Mouse (Mus musculus) CH12.LX (cell line): ENCODE results near the gene Cfap161. TPM values are rescaled to one million over a fixed set of nuclear protein-coding genes. Genes with fewer than 3 reads are reported as not detected.

ENCODE experiments used
- DNase-seq: peaks from one replicate; pipeline ENCODE4 v3.0.0-alpha.2; 2013; ENCODE audit errors: extremely low read depth
- H3K27ac ChIP-seq: 2 replicates; pipeline ENCODE4 v1.5.1; 2012; ENCODE audit warnings: low read depth, mild to moderate bottlenecking, control low read depth, moderate library complexity; ENCODE audit not compliant: insufficient read depth
- H3K27me3 ChIP-seq: replicated peaks from 2 replicates; pipeline ENCODE3; 2012; ENCODE audit warnings: inconsistent platforms
- H3K36me3 ChIP-seq, 2 experiments: replicated peaks in 1 of 2; 2 replicates each; pipeline versions ENCODE3 to v1.6.1; 2012; ENCODE audit warnings: inconsistent platforms in 1 of 2, low read length in 1 of 2, mild to moderate bottlenecking in 1 of 2, mixed read lengths in 1 of 2, moderate library complexity in 1 of 2; ENCODE audit not compliant: control insufficient read depth in 1 of 2, insufficient read depth in 1 of 2
- H3K4me1 ChIP-seq, 2 experiments: 2 replicates each; pipeline ENCODE4 v1.6.1; 2012; ENCODE audit warnings: inconsistent platforms in 1 of 2, moderate library complexity in 1 of 2; ENCODE audit not compliant: insufficient read depth in 2 of 2, control insufficient read depth in 1 of 2
- H3K4me2 ChIP-seq: 2 replicates; pipeline ENCODE4 v1.6.1; 2012; ENCODE audit warnings: low read depth, mild to moderate bottlenecking, control low read depth; ENCODE audit not compliant: poor library complexity, insufficient read depth, severe bottlenecking
- H3K4me3 ChIP-seq, 3 experiments: fragments of 150-350 bp in 1 of 3; sonication (generic) in 1 of 3; replicated peaks in 1 of 3; 2 replicates each; pipeline versions ENCODE3 to v1.5.1; 2011 to 2012; ENCODE audit warnings: low read depth in 2 of 3, low read length in 2 of 3, mild to moderate bottlenecking in 2 of 3, moderate library complexity in 2 of 3, control low read depth in 1 of 3, improper control_type of control experiment in 1 of 3, inconsistent platforms in 1 of 3, mixed read lengths in 1 of 3; ENCODE audit not compliant: poor library complexity in 1 of 3
- H3K79me2 ChIP-seq: replicated peaks from 2 replicates; pipeline ENCODE4 v1.6.1; 2012; ENCODE audit warnings: mild to moderate bottlenecking, moderate library complexity; ENCODE audit not compliant: control insufficient read depth, poor library complexity, insufficient read depth, severe bottlenecking; ENCODE audit errors: extremely low read depth
- H3K9ac ChIP-seq: 2 replicates; pipeline ENCODE4 v1.6.1; 2012; ENCODE audit warnings: low read depth, mild to moderate bottlenecking, control low read depth, moderate library complexity; ENCODE audit not compliant: insufficient read depth
- H3K9me3 ChIP-seq: replicated peaks from 2 replicates; pipeline ENCODE3; 2012; ENCODE audit warnings: low read length, inconsistent platforms, mixed read lengths
- CHD1 ChIP-seq: IDR thresholded peaks from 2 replicates; pipeline ENCODE4 v1.6.1; 2012; ENCODE audit warnings: low read depth, low read length, improper control_type of control experiment, inconsistent platforms
- CHD2 ChIP-seq: IDR thresholded peaks from 2 replicates; pipeline ENCODE4 v1.6.1; 2011; ENCODE audit warnings: low read length, improper control_type of control experiment
- CTCF ChIP-seq, 2 experiments: IDR thresholded peaks in 1 of 2; conservative IDR thresholded peaks in 1 of 2; 2 replicates each; pipeline ENCODE4 v1.5.1; 2011 to 2012; ENCODE audit warnings: low read depth in 2 of 2, low read length in 2 of 2, improper control_type of control experiment in 1 of 2, inconsistent platforms in 1 of 2, mild to moderate bottlenecking in 1 of 2, moderate library complexity in 1 of 2
- E2F4 ChIP-seq: IDR thresholded peaks from 2 replicates; pipeline ENCODE4 v1.6.1; 2011; ENCODE audit warnings: low read depth, low read length, improper control_type of control experiment; ENCODE audit not compliant: insufficient replicate concordance
- ELF1 ChIP-seq: IDR thresholded peaks from 2 replicates; pipeline ENCODE4 v1.6.1; 2014; ENCODE audit warnings: low read depth, mild to moderate bottlenecking, inconsistent platforms, low read length, improper control_type of control experiment
- HCFC1 ChIP-seq: IDR thresholded peaks from 2 replicates; pipeline ENCODE4 v1.6.1; 2012; ENCODE audit warnings: low read depth, mild to moderate bottlenecking, inconsistent platforms, low read length, improper control_type of control experiment
- IRF4 ChIP-seq: IDR thresholded peaks from 2 replicates; pipeline ENCODE4 v1.6.1; 2014; ENCODE audit warnings: low read depth, mild to moderate bottlenecking, inconsistent platforms, low read length, improper control_type of control experiment
- JUN ChIP-seq: IDR thresholded peaks from 2 replicates; pipeline ENCODE4 v1.6.1; 2011; ENCODE audit warnings: low read depth, mild to moderate bottlenecking, low read length, improper control_type of control experiment, moderate library complexity; ENCODE audit not compliant: insufficient read depth
- KAT2A ChIP-seq: IDR thresholded peaks from 2 replicates; pipeline ENCODE4 v1.6.1; 2012; ENCODE audit warnings: low read length, improper control_type of control experiment, inconsistent platforms; ENCODE audit not compliant: insufficient replicate concordance
- MAX ChIP-seq: IDR thresholded peaks from 2 replicates; pipeline ENCODE4 v1.6.1; 2011; ENCODE audit warnings: low read length, improper control_type of control experiment
- MAZ ChIP-seq: IDR thresholded peaks from 2 replicates; pipeline ENCODE4 v1.6.1; 2012; ENCODE audit warnings: low read depth, mild to moderate bottlenecking, inconsistent platforms, low read length, improper control_type of control experiment, moderate library complexity
- MXI1 ChIP-seq: IDR thresholded peaks from 2 replicates; pipeline ENCODE4 v1.6.1; 2011; ENCODE audit warnings: mild to moderate bottlenecking, low read depth, low read length, improper control_type of control experiment
- MYC ChIP-seq: IDR thresholded peaks from 2 replicates; pipeline ENCODE4 v1.6.1; 2011; ENCODE audit warnings: low read depth, mild to moderate bottlenecking, improper control_type of control experiment, low read length
- NELFE ChIP-seq: IDR thresholded peaks from 2 replicates; pipeline ENCODE4 v1.6.1; 2011; ENCODE audit warnings: low read depth, low read length, improper control_type of control experiment
- NRF1 ChIP-seq: IDR thresholded peaks from 2 replicates; pipeline ENCODE4 v1.6.1; 2014; ENCODE audit warnings: low read depth, mild to moderate bottlenecking, inconsistent platforms, low read length, improper control_type of control experiment, moderate library complexity
- POLR2A ChIP-seq: IDR thresholded peaks from 2 replicates; pipeline ENCODE4 v1.6.1; 2011; ENCODE audit warnings: low read depth, mild to moderate bottlenecking, improper control_type of control experiment, low read length
- RAD21 ChIP-seq: IDR thresholded peaks from 2 replicates; pipeline ENCODE4 v1.6.1; 2011; ENCODE audit warnings: low read depth, mild to moderate bottlenecking, low read length, improper control_type of control experiment, moderate library complexity
- RCOR1 ChIP-seq: conservative IDR thresholded peaks from 2 replicates; pipeline ENCODE4 v1.6.1; 2012; ENCODE audit warnings: low read depth, mild to moderate bottlenecking, inconsistent platforms, low read length, improper control_type of control experiment
- SIN3A ChIP-seq: IDR thresholded peaks from 2 replicates; pipeline ENCODE4 v1.6.1; 2012; ENCODE audit warnings: low read length, improper control_type of control experiment, inconsistent platforms
- SMC3 ChIP-seq: IDR thresholded peaks from 2 replicates; pipeline ENCODE4 v1.6.1; 2011; ENCODE audit warnings: low read depth, low read length, improper control_type of control experiment
- ZKSCAN1 ChIP-seq: IDR thresholded peaks from 2 replicates; pipeline ENCODE4 v1.6.1; 2012; ENCODE audit warnings: low read depth, inconsistent platforms, low read length, improper control_type of control experiment, borderline replicate concordance
- ZNF384 ChIP-seq: IDR thresholded peaks from 2 replicates; pipeline ENCODE4 v1.6.1; 2012; ENCODE audit warnings: low read depth, low read length, improper control_type of control experiment, inconsistent platforms
- dilution Hi-C: fragments of 300-500 bp; cut with MboI; formaldehyde crosslinking; loops from 2 replicates; pipeline ENCODE4 v1.14.3; 2020; ENCODE audit warnings: low sequenced_read_pairs; ENCODE audit not compliant: extremely low pct_unique_long_range_greater_than_20kb, extremely low pct_ligation_motif_present
- in situ Hi-C: fragments of 300-500 bp; cut with MboI; formaldehyde crosslinking; loops from 3 replicates; pipeline ENCODE4 v1.14.3; 2019; ENCODE audit warnings: low sequenced_read_pairs, low pct_ligation_motif_present, low pct_unique_long_range_greater_than_20kb, mixed read lengths
- polyA plus RNA-seq: library from polyadenylated mRNA; unstranded; fragments of >175 nt; gene quantifications from 2 replicates; pipeline ENCODE4 v1.2.1, GENCODE M21; 2012; ENCODE audit warnings: low read depth; ENCODE audit not compliant: insufficient read length
- total RNA-seq, 2 experiments: library from RNA; depleted of rRNA; stranded (reverse); fragments of 300-350 nt in 1 of 2; fragments of >200 nt in 1 of 2; gene quantifications; 2 replicates each; pipeline ENCODE4 v1.2.3; 2012 to 2014

The Cfap161 gene
- total and polyA plus RNA-seq, 3 experiments, result 0.08 to 0.42 (median 0.17) TPM

DNA sequence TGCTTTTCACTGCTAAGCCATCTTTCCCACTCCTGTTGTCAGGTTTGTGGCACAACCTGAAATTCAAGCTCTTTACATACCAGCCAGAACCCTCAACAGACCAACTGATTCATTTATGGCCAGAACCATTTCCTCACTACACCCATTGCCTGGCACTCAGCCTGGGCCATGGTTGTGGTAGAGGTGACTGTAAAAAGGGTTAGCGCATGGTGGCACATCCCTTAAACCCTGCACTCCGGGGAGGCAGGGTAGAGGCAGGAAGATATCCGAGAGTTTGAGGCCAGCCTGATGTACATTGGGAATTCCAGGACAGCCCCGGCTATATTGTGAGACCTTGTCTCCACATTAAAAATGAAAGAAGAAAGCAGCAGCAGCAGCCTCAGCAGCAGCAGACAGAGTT lies 16.8 kb upstream of the Cfap161 start:
- TF ChIP-seq MXI1, result no peak
- TF ChIP-seq CHD1, result no peak
- TF ChIP-seq RAD21, result no peak
- TF ChIP-seq HCFC1, result no peak
- TF ChIP-seq CTCF (conservative IDR thresholded peaks at IDR 0.05 in 1 of 2, IDR thresholded peaks at IDR 0.05 in 1 of 2; ENCODE audit: low read depth in 2 of 2, low read length in 2 of 2), result no peak
- TF ChIP-seq KAT2A, result no peak
- no peak for TF ChIP-seq MAZ
- TF ChIP-seq ELF1, result no peak
- TF ChIP-seq MYC, result no peak
- no peak for TF ChIP-seq NELFE
- TF ChIP-seq RCOR1, result no peak
- TF ChIP-seq SIN3A, result no peak
- TF ChIP-seq, all 38 proteins: peak for 0
- dilution Hi-C loops, result no loop called here

DNA sequence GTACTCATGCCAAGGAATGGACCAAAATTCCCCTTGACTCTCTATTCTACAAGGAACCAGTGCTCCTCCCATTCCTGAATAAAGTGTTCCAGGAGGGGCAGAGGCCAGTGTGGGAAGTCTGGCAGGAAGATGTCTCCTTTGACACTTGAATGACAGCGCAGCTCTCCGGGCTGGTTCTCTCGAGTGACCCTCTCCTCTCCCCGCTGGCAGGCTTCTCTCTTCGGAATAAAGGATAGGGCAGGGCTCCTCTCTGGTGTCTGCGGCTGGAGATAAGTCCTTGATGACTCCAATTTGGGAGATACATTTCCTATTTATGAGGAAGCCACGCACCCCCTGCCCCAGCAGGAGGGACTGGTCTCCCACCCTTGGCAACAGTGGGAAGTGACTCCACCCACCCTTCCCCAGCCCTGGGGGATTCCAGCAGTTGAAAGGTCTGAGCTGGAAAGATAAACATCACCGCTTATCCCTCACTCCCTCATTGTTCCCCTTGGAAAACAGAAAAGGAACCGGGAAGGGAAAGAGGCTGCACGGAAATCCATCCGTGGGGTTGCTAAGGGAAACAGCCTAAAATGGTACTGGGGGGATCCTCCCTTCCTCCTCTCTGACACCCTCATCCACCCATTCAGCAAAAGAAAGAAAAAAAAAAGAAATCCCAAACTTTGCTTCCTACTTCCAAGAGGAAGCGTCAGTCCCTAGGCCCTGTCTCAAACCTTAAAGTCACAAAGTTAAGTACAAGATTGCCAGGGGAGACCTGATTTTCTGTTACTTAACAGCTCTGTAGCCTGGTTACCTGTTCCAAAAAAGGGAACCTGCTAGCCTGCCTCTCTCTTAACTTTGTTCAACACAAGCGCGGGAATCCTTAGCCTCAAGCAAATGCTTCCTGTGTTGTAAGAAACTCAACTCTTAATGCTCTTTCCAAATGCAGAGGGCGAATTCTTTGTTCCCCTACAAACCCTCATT lies 15.7 kb upstream of the Cfap161 start:
- H3K27me3 ChIP-seq, result no peaks in the 10 kb centered on the region
- dilution Hi-C loops (no loop called here), in situ Hi-C loops (no loop called here)
- no peak overlapping the region for H3K27ac ChIP-seq
- no peak overlapping the region for H3K4me3 ChIP-seq
- no peaks in the 10 kb centered on the region for H3K79me2 ChIP-seq
- no peak overlapping the region for H3K9ac ChIP-seq
- no peaks in the 10 kb centered on the region for H3K9me3 ChIP-seq
- no peak for DNase-seq
- H3K4me1 ChIP-seq, result peaks cover 14 to 56% of the 10 kb centered on the region in 2 experiments; a peak in 3 of 4 replicates
- H3K4me2 ChIP-seq, result no peak overlapping the region
- TF ChIP-seq SIN3A (no peak), ZNF384 (no peak), HCFC1 (no peak), NRF1 (no peak), POLR2A (no peak), JUN (no peak), ZKSCAN1 (no peak), CTCF (conservative IDR thresholded peaks at IDR 0.05 in 1 of 2, IDR thresholded peaks at IDR 0.05 in 1 of 2; ENCODE audit: low read depth in 2 of 2, low read length in 2 of 2) (no peak), CHD2 (no peak), ELF1 (no peak), NELFE (no peak), E2F4 (no peak), IRF4 (no peak), MAX (no peak), RCOR1 (no peak), SMC3 (no peak), CHD1 (no peak)
- TF ChIP-seq, all 38 proteins: peak for 0
- H3K36me3 ChIP-seq, result no peaks in the 10 kb centered on the region

More for the DNA sequence above, 16.8 kb upstream of the Cfap161 start:
- Histone ChIP-seq H3K79me2 (no peaks in the 10 kb centered on the region), H3K36me3 (no peaks in the 10 kb centered on the region), H3K4me1 (peaks cover 14 to 56% of the 10 kb centered on the region in 2 experiments; a peak in 3 of 4 replicates), H3K4me2 (no peak overlapping the region), H3K27me3 (no peaks in the 10 kb centered on the region), H3K9me3 (no peaks in the 10 kb centered on the region), H3K4me3 (no peak overlapping the region), H3K9ac (no peak overlapping the region), H3K27ac (no peak overlapping the region)
- in situ Hi-C loops, result no loop called here
- DNase-seq, result no peak
